Mouse (Mus musculus): ENCODE data around the gene Sgce. TPM values are rescaled to one million over a fixed set of nuclear protein-coding genes. Genes with fewer than 3 reads are reported as not detected.
"Not testable (repeated sequence)": the region's sequence is repeated elsewhere in the genome, so short reads cannot be mapped to it uniquely, and the experiment has no call there.

Gene Sgce
- polyA plus RNA-seq, 1 experiment = 7.1 TPM

GRCm38 (mm10) chr6:4655924-4656323, 91.1 kb downstream of the Sgce start:
- no peak for TF ChIP-seq CTCF (IDR thresholded peaks at IDR 0.05; ENCODE audit: control insufficient read depth, insufficient read depth, low read length)
- no peak for TF ChIP-seq POLR2A (IDR thresholded peaks at IDR 0.05; ENCODE audit: borderline replicate concordance, control insufficient read depth, low read depth, low read length)
- WGBS = 88% methylated on average over 4 of the region's 4 CpGs
- Histone ChIP-seq H3K27ac (ENCODE audit: control insufficient read depth, insufficient read depth, low read depth, low read length, poor library complexity) (no peak overlapping the region), H3K4me1 (ENCODE audit: control insufficient read depth, insufficient read depth, low read length) (0 out of 2 replicates have a peak, but pooled peaks cover 2% of the 10 kb centered on the region), H3K4me3 (replicated peaks; ENCODE audit: control insufficient read depth, low read depth, low read length) (no peak overlapping the region)

- WGBS = 50% methylated on average over 5 of the region's 5 CpGs
- no peak overlapping the region for H3K4me3 ChIP-seq (replicated peaks; ENCODE audit: control insufficient read depth, low read depth, low read length)
- TF ChIP-seq POLR2A (IDR thresholded peaks at IDR 0.05; ENCODE audit: borderline replicate concordance, control insufficient read depth, low read depth, low read length) = no peak
These were observed 91.5 kb downstream of the Sgce start for GRCm38 (mm10) chr6:4655466-4655865.

GRCm38 (mm10) chr6:4653741-4654140, 93.3 kb downstream of the Sgce start:
- 83% methylated on average over 12 of the region's 12 CpGs for WGBS

More at GRCm38 (mm10) chr6:4655466-4655865, 91.5 kb downstream of the Sgce start:
- 0 out of 2 replicates have a peak, but pooled peaks cover 2% of the 10 kb centered on the region for H3K4me1 ChIP-seq (ENCODE audit: control insufficient read depth, insufficient read depth, low read length)
- H3K27ac ChIP-seq (ENCODE audit: control insufficient read depth, insufficient read depth, low read depth, low read length, poor library complexity) = no peak overlapping the region

GRCm38 (mm10) chr6:4652596-4653134, 94.3 kb downstream of the Sgce start:
- 84% methylated on average over 8 of the region's 8 CpGs for WGBS
- Histone ChIP-seq H3K4me3 (replicated peaks; ENCODE audit: control insufficient read depth, low read depth, low read length) (no peak overlapping the region), H3K27ac (ENCODE audit: control insufficient read depth, insufficient read depth, low read depth, low read length, poor library complexity) (no peak overlapping the region), H3K4me1 (ENCODE audit: control insufficient read depth, insufficient read depth, low read length) (0 out of 2 replicates have a peak, but pooled peaks cover 2% of the 10 kb centered on the region)
- TF ChIP-seq CTCF (IDR thresholded peaks at IDR 0.05; ENCODE audit: control insufficient read depth, insufficient read depth, low read length) (no peak), POLR2A (IDR thresholded peaks at IDR 0.05; ENCODE audit: borderline replicate concordance, control insufficient read depth, low read depth, low read length) (no peak)

More at GRCm38 (mm10) chr6:4653741-4654140, 93.3 kb downstream of the Sgce start:
- H3K27ac ChIP-seq (ENCODE audit: control insufficient read depth, insufficient read depth, low read depth, low read length, poor library complexity); H3K4me3 ChIP-seq (replicated peaks; ENCODE audit: control insufficient read depth, low read depth, low read length); H3K4me1 ChIP-seq (ENCODE audit: control insufficient read depth, insufficient read depth, low read length): not testable (repeated sequence)

- H3K27ac ChIP-seq (ENCODE audit: control insufficient read depth, insufficient read depth, low read depth, low read length, poor library complexity) = no peak overlapping the region
- no peak overlapping the region for H3K4me3 ChIP-seq (replicated peaks; ENCODE audit: control insufficient read depth, low read depth, low read length)
- H3K4me1 ChIP-seq (ENCODE audit: control insufficient read depth, insufficient read depth, low read length) = no peaks in the 10 kb centered on the region
- TF ChIP-seq POLR2A (IDR thresholded peaks at IDR 0.05; ENCODE audit: borderline replicate concordance, control insufficient read depth, low read depth, low read length) = no peak
- TF ChIP-seq CTCF (IDR thresholded peaks at IDR 0.05; ENCODE audit: control insufficient read depth, insufficient read depth, low read length) = no peak
- 43% methylated on average over 3 of the region's 3 CpGs for WGBS
These were observed 99.7 kb downstream of the Sgce start for GRCm38 (mm10) chr6:4647351-4647750.

- Histone ChIP-seq H3K4me1 (ENCODE audit: control insufficient read depth, insufficient read depth, low read length) (no peaks in the 10 kb centered on the region), H3K4me3 (replicated peaks; ENCODE audit: control insufficient read depth, low read depth, low read length) (no peak overlapping the region), H3K27ac (ENCODE audit: control insufficient read depth, insufficient read depth, low read depth, low read length, poor library complexity) (no peak overlapping the region)
- TF ChIP-seq POLR2A (IDR thresholded peaks at IDR 0.05; ENCODE audit: borderline replicate concordance, control insufficient read depth, low read depth, low read length) (no peak), CTCF (IDR thresholded peaks at IDR 0.05; ENCODE audit: control insufficient read depth, insufficient read depth, low read length) (no peak)
- WGBS = 91% methylated on average over 7 of the region's 7 CpGs
These were observed 104.9 kb downstream of the Sgce start for GRCm38 (mm10) chr6:4642068-4642467.

- no peaks in the 10 kb centered on the region for H3K4me1 ChIP-seq (ENCODE audit: control insufficient read depth, insufficient read depth, low read length)
- H3K4me3 ChIP-seq (replicated peaks; ENCODE audit: control insufficient read depth, low read depth, low read length) = no peak overlapping the region
- no peak overlapping the region for H3K27ac ChIP-seq (ENCODE audit: control insufficient read depth, insufficient read depth, low read depth, low read length, poor library complexity)
- WGBS = 77% methylated on average over 1 of the region's 1 CpGs
- TF ChIP-seq CTCF (IDR thresholded peaks at IDR 0.05; ENCODE audit: control insufficient read depth, insufficient read depth, low read length) = no peak
- TF ChIP-seq POLR2A (IDR thresholded peaks at IDR 0.05; ENCODE audit: borderline replicate concordance, control insufficient read depth, low read depth, low read length) = no peak
These were observed 112.2 kb downstream of the Sgce start for GRCm38 (mm10) chr6:4634804-4635203.

- no peak overlapping the region for H3K4me3 ChIP-seq (replicated peaks; ENCODE audit: control insufficient read depth, low read depth, low read length)
- H3K4me1 ChIP-seq (ENCODE audit: control insufficient read depth, insufficient read depth, low read length) = no peaks in the 10 kb centered on the region
- H3K27ac ChIP-seq (ENCODE audit: control insufficient read depth, insufficient read depth, low read depth, low read length, poor library complexity) = no peak overlapping the region
- no peak for TF ChIP-seq POLR2A (IDR thresholded peaks at IDR 0.05; ENCODE audit: borderline replicate concordance, control insufficient read depth, low read depth, low read length)
- no peak for TF ChIP-seq CTCF (IDR thresholded peaks at IDR 0.05; ENCODE audit: control insufficient read depth, insufficient read depth, low read length)
- WGBS = 92% methylated on average over 4 of the region's 4 CpGs
These were observed 113.8 kb downstream of the Sgce start for GRCm38 (mm10) chr6:4633189-4633588.

- no peak overlapping the region for H3K27ac ChIP-seq (ENCODE audit: control insufficient read depth, insufficient read depth, low read depth, low read length, poor library complexity)
- no peaks in the 10 kb centered on the region for H3K4me1 ChIP-seq (ENCODE audit: control insufficient read depth, insufficient read depth, low read length)
- WGBS = 54% methylated on average over 3 of the region's 3 CpGs
- no peak for TF ChIP-seq POLR2A (IDR thresholded peaks at IDR 0.05; ENCODE audit: borderline replicate concordance, control insufficient read depth, low read depth, low read length)
- no peak for TF ChIP-seq CTCF (IDR thresholded peaks at IDR 0.05; ENCODE audit: control insufficient read depth, insufficient read depth, low read length)
- H3K4me3 ChIP-seq (replicated peaks; ENCODE audit: control insufficient read depth, low read depth, low read length) = no peak overlapping the region
These were observed 115.5 kb downstream of the Sgce start for GRCm38 (mm10) chr6:4631464-4631863.

Other genes with a start within 250 kb of the Sgce start
- gene Col1a2, start 242.4 kb downstream of the Sgce start, polyA plus RNA-seq (2011; ENCODE audit: insufficient read depth, insufficient read length, low replicate concordance, missing spikeins) = 35.5 and 49.6 TPM in 2 replicates
- gene Casd1, start 146.4 kb downstream of the Sgce start, polyA plus RNA-seq (2011; ENCODE audit: insufficient read depth, insufficient read length, low replicate concordance, missing spikeins) = 3.3 and 6.2 TPM in 2 replicates
- gene Peg10, start 99 bp upstream of the Sgce start, polyA plus RNA-seq (2011; ENCODE audit: insufficient read depth, insufficient read length, low replicate concordance, missing spikeins) = 0.93 and 4.5 TPM in 2 replicates
- gene Ppp1r9a, start 155.7 kb upstream of the Sgce start, polyA plus RNA-seq (2011; ENCODE audit: insufficient read depth, insufficient read length, low replicate concordance, missing spikeins) = 3.3 and 3.5 TPM in 2 replicates